Mouse (Mus musculus) cerebellum, adult 2 months (tissue): ENCODE measurements around the gene Ptf1a. TPM values are rescaled to one million over a fixed set of nuclear protein-coding genes. Genes with fewer than 3 reads are reported as not detected.

ENCODE experiments used
- DNase-seq, 2 experiments: peaks; one replicate each; pipeline ENCODE4 v3.0.0; 2021
- H3K27ac ChIP-seq: fragments of 200-500 bp; 2 replicates; pipeline ENCODE4 v1.5.1; 2012; ENCODE audit warnings: low read length, control low read depth, inconsistent platforms; ENCODE audit not compliant: insufficient read depth
- H3K27me3 ChIP-seq: fragments of 200-500 bp; 2 replicates; pipeline ENCODE4 v1.6.1; 2012; ENCODE audit warnings: inconsistent platforms, mild to moderate bottlenecking, low read length, moderate library complexity; ENCODE audit not compliant: control insufficient read depth, insufficient read depth
- H3K4me1 ChIP-seq: fragments of 200-500 bp; 2 replicates; pipeline ENCODE4 v1.6.1; 2011; ENCODE audit warnings: low read length; ENCODE audit not compliant: control insufficient read depth, insufficient read depth
- H3K4me3 ChIP-seq: fragments of 200-500 bp; replicated peaks from 2 replicates; pipeline ENCODE3; 2011; ENCODE audit warnings: mild to moderate bottlenecking, low read depth, low read length, control low read depth; ENCODE audit not compliant: insufficient read depth
- CTCF ChIP-seq: fragments of 200-500 bp; IDR thresholded peaks from 2 replicates; pipeline ENCODE4 v1.5.1; 2011; ENCODE audit warnings: low read depth, mild to moderate bottlenecking, control low read depth, low read length, moderate library complexity, borderline replicate concordance; ENCODE audit not compliant: insufficient read depth
- POLR2A ChIP-seq: fragments of 200-500 bp; IDR thresholded peaks from 2 replicates; pipeline ENCODE4 v1.6.1; 2011; ENCODE audit warnings: low read length, control low read depth, borderline replicate concordance; ENCODE audit not compliant: insufficient read depth
- WGBS: fragments of 180-500 bp; shearing (Covaris S2); methylation state at CpG from one replicate; pipeline ENCODE4 v1.1.7; 2018; 5-methylcytosine and 5-hydroxymethylcytosine counted together
- polyA plus RNA-seq: library from polyadenylated mRNA; depleted of rRNA; stranded (reverse); fragments of >200 nt; gene quantifications from 2 replicates; pipeline ENCODE4 v1.2.3, GENCODE M21; 2012; rRNA removed

Gene Ptf1a
- polyA plus RNA-seq, result 0.08 TPM in 1 of 2 replicates, not detected in the other

- peaks cover 3% of the 10 kb centered on the region; the same call in 1 of the 2 replicates for H3K27me3 ChIP-seq
- under 1% methylated on average over 53 of the region's 53 CpGs for WGBS
- H3K27ac ChIP-seq, result no peak within 1 kb of the TSS
- H3K4me3 ChIP-seq, result no peak within 1 kb of the TSS
- no peak for DNase-seq
- H3K4me1 ChIP-seq, result no peaks in the 10 kb centered on the region; the same call in 1 of the 2 replicates
- TF ChIP-seq POLR2A (no peak), CTCF (no peak)
These were observed at the start of gene Ptf1a for GRCm38 (mm10) chr2:19444931-19445831. Ptf1a (plus strand) TSS chr2:19445663.

- TF ChIP-seq CTCF (no peak), POLR2A (no peak)
- DNase-seq, result no peak
- Histone ChIP-seq H3K27me3 (no peaks in the 10 kb centered on the region), H3K4me1 (no peaks in the 10 kb centered on the region), H3K27ac (no peak overlapping the region), H3K4me3 (no peak overlapping the region)
- WGBS, result 51% methylated on average over 5 of the region's 5 CpGs
These were observed 40.1 kb upstream of the Ptf1a start for GRCm38 (mm10) chr2:19405409-19405808.

- no peaks in the 10 kb centered on the region for H3K27me3 ChIP-seq
- TF ChIP-seq CTCF (no peak), POLR2A (no peak)
- H3K27ac ChIP-seq, result no peak overlapping the region
- no peak overlapping the region for H3K4me3 ChIP-seq
- no peaks in the 10 kb centered on the region for H3K4me1 ChIP-seq
- WGBS, result 54% methylated on average over 3 of the region's 3 CpGs
- DNase-seq, result no peak
These were observed 38.9 kb upstream of the Ptf1a start for GRCm38 (mm10) chr2:19406531-19406930.

- WGBS, result 20% methylated on average over 19 of the region's 19 CpGs
- no peak overlapping the region for H3K27ac ChIP-seq
- DNase-seq, result peak; percentile 31 to 64
These were observed 31.1 kb upstream of the Ptf1a start for GRCm38 (mm10) chr2:19414222-19414965.

GRCm38 (mm10) chr2:19415063-19415521 is 30.4 kb upstream of the Ptf1a start:
- Histone ChIP-seq H3K27me3 (no peaks in the 10 kb centered on the region), H3K4me3 (no peak overlapping the region), H3K4me1 (no peaks in the 10 kb centered on the region), H3K27ac (no peak overlapping the region)
- DNase-seq, result peak in 1 of 2 experiments; percentile 62
- WGBS, result 1% methylated on average over 6 of the region's 6 CpGs
- TF ChIP-seq POLR2A (no peak), CTCF (peak; percentile 50; the same call in 1 of the 2 replicates)

More at GRCm38 (mm10) chr2:19414222-19414965, 31.1 kb upstream of the Ptf1a start:
- H3K4me1 ChIP-seq, result no peaks in the 10 kb centered on the region
- H3K4me3 ChIP-seq, result no peak overlapping the region
- no peak for TF ChIP-seq POLR2A
- peak; percentile 58 for TF ChIP-seq CTCF
- H3K27me3 ChIP-seq, result no peaks in the 10 kb centered on the region

- Histone ChIP-seq H3K27me3 (no peaks in the 10 kb centered on the region), H3K4me1 (no peaks in the 10 kb centered on the region), H3K27ac (no peak overlapping the region), H3K4me3 (no peak overlapping the region)
- 72% methylated on average over 6 of the region's 6 CpGs for WGBS
- TF ChIP-seq CTCF (no peak), POLR2A (no peak)
- no peak for DNase-seq
These were observed 29.4 kb upstream of the Ptf1a start for GRCm38 (mm10) chr2:19416066-19416465.

GRCm38 (mm10) chr2:19419686-19420345 is 25.6 kb upstream of the Ptf1a start:
- no peak for TF ChIP-seq CTCF
- no peak for TF ChIP-seq POLR2A
- Histone ChIP-seq H3K4me3 (no peak overlapping the region), H3K27me3 (no peaks in the 10 kb centered on the region; the same call in 1 of the 2 replicates), H3K27ac (no peak overlapping the region), H3K4me1 (no peaks in the 10 kb centered on the region)
- 86% methylated on average over 1 of the region's 1 CpGs for WGBS
- DNase-seq, result no peak
